Mouse (Mus musculus): ENCODE data around the gene Msn. TPM values are rescaled to one million over a fixed set of nuclear protein-coding genes. Genes with fewer than 3 reads are reported as not detected.
"Not testable (repeated sequence)": the region's sequence is repeated elsewhere in the genome, so short reads cannot be mapped to it uniquely, and the experiment has no call there.

The Msn gene
- polyA plus RNA-seq, 1 experiment from 2014 or later: 100 TPM

- Histone ChIP-seq H3K4me1 (ENCODE audit: control insufficient read depth, insufficient read depth, low read length) (no peaks in the 10 kb centered on the region), H3K9ac (ENCODE audit: low read length) (no peak overlapping the region), H3K36me3 (ENCODE audit: control insufficient read depth, insufficient read depth, low read length) (no peaks in the 10 kb centered on the region), H3K27me3 (ENCODE audit: control insufficient read depth, insufficient read depth, low read length) (no peaks in the 10 kb centered on the region; the same call in 1 of the 2 replicates), H3K4me3 (replicated peaks; ENCODE audit: low read length) (no peak overlapping the region), H3K9me3 (replicated peaks; ENCODE audit: control insufficient read depth, low read length) (no peaks in the 10 kb centered on the region), H3K4me2 (ENCODE audit: low read depth, low read length) (no peak overlapping the region), H3K27ac (ENCODE audit: low read length) (no peak overlapping the region)
- ATAC-seq (ENCODE audit: insufficient read depth, low FRiP score): no peak
- WGBS: 75% methylated on average over 2 of the region's 2 CpGs
These were observed 76.0 kb downstream of the Msn start for GRCm38 (mm10) chrX:96171645-96172388.

- no peak overlapping the region for H3K4me2 ChIP-seq (ENCODE audit: low read depth, low read length)
- ATAC-seq (ENCODE audit: insufficient read depth, low FRiP score): no peak
- H3K27me3 ChIP-seq (ENCODE audit: control insufficient read depth, insufficient read depth, low read length): no peaks in the 10 kb centered on the region
- 5% methylated on average over 1 of the region's 1 CpGs for WGBS
- no peak overlapping the region for H3K9ac ChIP-seq (ENCODE audit: low read length)
- no peak overlapping the region for H3K27ac ChIP-seq (ENCODE audit: low read length)
- no peak overlapping the region for H3K4me3 ChIP-seq (replicated peaks; ENCODE audit: low read length)
- H3K36me3 ChIP-seq (ENCODE audit: control insufficient read depth, insufficient read depth, low read length): no peaks in the 10 kb centered on the region
- H3K9me3 ChIP-seq (replicated peaks; ENCODE audit: control insufficient read depth, low read length): no peaks in the 10 kb centered on the region
- H3K4me1 ChIP-seq (ENCODE audit: control insufficient read depth, insufficient read depth, low read length): no peaks in the 10 kb centered on the region
These were observed 82.6 kb downstream of the Msn start for GRCm38 (mm10) chrX:96178437-96178836.

GRCm38 (mm10) chrX:96184100-96184732 lies 88.4 kb downstream of the Msn start:
- ATAC-seq (ENCODE audit: insufficient read depth, low FRiP score): no peak
- H3K27me3 ChIP-seq (ENCODE audit: control insufficient read depth, insufficient read depth, low read length): no peaks in the 10 kb centered on the region
- H3K9me3 ChIP-seq (replicated peaks; ENCODE audit: control insufficient read depth, low read length): no peaks in the 10 kb centered on the region
- no peaks in the 10 kb centered on the region for H3K4me1 ChIP-seq (ENCODE audit: control insufficient read depth, insufficient read depth, low read length)
- H3K4me2 ChIP-seq (ENCODE audit: low read depth, low read length): no peak overlapping the region
- H3K36me3 ChIP-seq (ENCODE audit: control insufficient read depth, insufficient read depth, low read length): no peaks in the 10 kb centered on the region
- 65% methylated on average over 5 of the region's 5 CpGs for WGBS
- H3K9ac ChIP-seq (ENCODE audit: low read length): no peak overlapping the region
- no peak overlapping the region for H3K27ac ChIP-seq (ENCODE audit: low read length)
- H3K4me3 ChIP-seq (replicated peaks; ENCODE audit: low read length): no peak overlapping the region

- H3K9me3 ChIP-seq (replicated peaks; ENCODE audit: control insufficient read depth, low read length); H3K27me3 ChIP-seq (ENCODE audit: control insufficient read depth, insufficient read depth, low read length); H3K4me1 ChIP-seq (ENCODE audit: control insufficient read depth, insufficient read depth, low read length); H3K36me3 ChIP-seq (ENCODE audit: control insufficient read depth, insufficient read depth, low read length); H3K9ac ChIP-seq (ENCODE audit: low read length); H3K27ac ChIP-seq (ENCODE audit: low read length); H3K4me3 ChIP-seq (replicated peaks; ENCODE audit: low read length); ATAC-seq (ENCODE audit: insufficient read depth, low FRiP score); H3K4me2 ChIP-seq (ENCODE audit: low read depth, low read length): not testable (repeated sequence)
- WGBS: 75% methylated on average over 3 of the region's 3 CpGs
These were observed 109.3 kb downstream of the Msn start for GRCm38 (mm10) chrX:96205143-96205542.

- no peaks in the 10 kb centered on the region for H3K36me3 ChIP-seq (ENCODE audit: control insufficient read depth, insufficient read depth, low read length)
- H3K9me3 ChIP-seq (replicated peaks; ENCODE audit: control insufficient read depth, low read length): no peaks in the 10 kb centered on the region
- H3K4me3 ChIP-seq (replicated peaks; ENCODE audit: low read length): no peak overlapping the region
- no peak overlapping the region for H3K27ac ChIP-seq (ENCODE audit: low read length)
- no peak overlapping the region for H3K4me2 ChIP-seq (ENCODE audit: low read depth, low read length)
- ATAC-seq (ENCODE audit: insufficient read depth, low FRiP score): no peak
- whole genome bisulfite sequencing: 36% methylated on average over 1 of the region's 1 CpGs
- H3K27me3 ChIP-seq (ENCODE audit: control insufficient read depth, insufficient read depth, low read length): no peaks in the 10 kb centered on the region; the same call in 1 of the 2 replicates
- no peak overlapping the region for H3K9ac ChIP-seq (ENCODE audit: low read length)
- no peaks in the 10 kb centered on the region for H3K4me1 ChIP-seq (ENCODE audit: control insufficient read depth, insufficient read depth, low read length)
These were observed 111.0 kb downstream of the Msn start for GRCm38 (mm10) chrX:96206872-96207271.

GRCm38 (mm10) chrX:96218088-96218487 lies 122.2 kb downstream of the Msn start:
- H3K9ac ChIP-seq (ENCODE audit: low read length): no peak overlapping the region
- 53% methylated on average over 1 of the region's 1 CpGs for WGBS
- no peaks in the 10 kb centered on the region for H3K36me3 ChIP-seq (ENCODE audit: control insufficient read depth, insufficient read depth, low read length)
- H3K9me3 ChIP-seq (replicated peaks; ENCODE audit: control insufficient read depth, low read length): no peaks in the 10 kb centered on the region
- no peak overlapping the region for H3K4me3 ChIP-seq (replicated peaks; ENCODE audit: low read length)
- no peak for ATAC-seq (ENCODE audit: insufficient read depth, low FRiP score)
- no peak overlapping the region for H3K27ac ChIP-seq (ENCODE audit: low read length)
- no peak overlapping the region for H3K4me2 ChIP-seq (ENCODE audit: low read depth, low read length)
- no peaks in the 10 kb centered on the region for H3K4me1 ChIP-seq (ENCODE audit: control insufficient read depth, insufficient read depth, low read length)
- H3K27me3 ChIP-seq (ENCODE audit: control insufficient read depth, insufficient read depth, low read length): no peaks in the 10 kb centered on the region

Other genes with a start within 250 kb of the Msn start
- gene Las1l, start 139.1 kb upstream of the Msn start, polyA plus RNA-seq (2015; fragmentation: Nextera tagmentation; extraction: Ambion mirVana): 56.1 and 56.4 TPM in 2 replicates
- 0.15 TPM in 1 of 2 replicates, not detected in the other for gene Vsig4, start 197.4 kb downstream of the Msn start, polyA plus RNA-seq (2015; fragmentation: Nextera tagmentation; extraction: Ambion mirVana)

Measured in stomach, embryonic 16.5 days (tissue).